Mouse (Mus musculus) CH12.LX (cell line): ENCODE measurements at regions not wholly inside any gene's neighbourhood (a gene's known extent, or its start where the extent isn't known, plus 50 kb on each side); places are given as distances from the start of the nearest gene placed in this dataset.

Experiments
- BHLHE40 ChIP-seq: IDR thresholded peaks from 2 replicates; pipeline ENCODE4 v1.6.1; 2011; ENCODE audit warnings: mild to moderate bottlenecking, low read depth, low read length, improper control_type of control experiment
- CTCF ChIP-seq, 2 experiments: IDR thresholded peaks in 1 of 2; conservative IDR thresholded peaks in 1 of 2; 2 replicates each; pipeline ENCODE4 v1.5.1; 2011 to 2012; ENCODE audit warnings: low read depth in 2 of 2, low read length in 2 of 2, improper control_type of control experiment in 1 of 2, inconsistent platforms in 1 of 2, mild to moderate bottlenecking in 1 of 2, moderate library complexity in 1 of 2
- E2F4 ChIP-seq: IDR thresholded peaks from 2 replicates; pipeline ENCODE4 v1.6.1; 2011; ENCODE audit warnings: low read depth, low read length, improper control_type of control experiment; ENCODE audit not compliant: insufficient replicate concordance
- EP300 ChIP-seq: IDR thresholded peaks from 2 replicates; pipeline ENCODE4 v1.6.1; 2011; ENCODE audit warnings: low read length, improper control_type of control experiment
- HCFC1 ChIP-seq: IDR thresholded peaks from 2 replicates; pipeline ENCODE4 v1.6.1; 2012; ENCODE audit warnings: low read depth, mild to moderate bottlenecking, inconsistent platforms, low read length, improper control_type of control experiment
- JUND ChIP-seq: conservative IDR thresholded peaks from 2 replicates; pipeline ENCODE4 v1.6.1; 2011; ENCODE audit warnings: low read depth, low read length, improper control_type of control experiment
- MEF2A ChIP-seq: IDR thresholded peaks from 2 replicates; pipeline ENCODE4 v1.6.1; 2014; ENCODE audit warnings: low read depth, mild to moderate bottlenecking, inconsistent platforms, low read length, improper control_type of control experiment, borderline replicate concordance
- POLR2A ChIP-seq: IDR thresholded peaks from 2 replicates; pipeline ENCODE4 v1.6.1; 2011; ENCODE audit warnings: low read depth, mild to moderate bottlenecking, improper control_type of control experiment, low read length
- POLR2AphosphoS2 ChIP-seq: IDR thresholded peaks from 2 replicates; pipeline ENCODE4 v1.6.1; 2011; ENCODE audit warnings: low read depth, low read length, improper control_type of control experiment
- RAD21 ChIP-seq: IDR thresholded peaks from 2 replicates; pipeline ENCODE4 v1.6.1; 2011; ENCODE audit warnings: low read depth, mild to moderate bottlenecking, low read length, improper control_type of control experiment, moderate library complexity
- ZKSCAN1 ChIP-seq: IDR thresholded peaks from 2 replicates; pipeline ENCODE4 v1.6.1; 2012; ENCODE audit warnings: low read depth, inconsistent platforms, low read length, improper control_type of control experiment, borderline replicate concordance
- ZMIZ1 ChIP-seq: IDR thresholded peaks from 2 replicates; pipeline ENCODE4 v1.6.1; 2012; ENCODE audit warnings: low read depth, mild to moderate bottlenecking, inconsistent platforms, low read length, improper control_type of control experiment

- TF ChIP-seq HCFC1 (no peak), E2F4 (no peak), JUND (no peak), EP300 (no peak), CTCF (conservative IDR thresholded peaks at IDR 0.05 in 1 of 2, IDR thresholded peaks at IDR 0.05 in 1 of 2; ENCODE audit: low read depth in 2 of 2, low read length in 2 of 2) (no peak), RAD21 (no peak), ZKSCAN1 (no peak), POLR2A (no peak), MEF2A (no peak), BHLHE40 (no peak), POLR2AphosphoS2 (no peak), ZMIZ1 (no peak)
Measured at GRCm38 (mm10) chr12:107652126-107652728, 163.8 kb downstream of the 3110018I06Rik start.
